Comparison of ENCODE assay signal across 8 mouse cellular contexts in genomic region chr5:30104841-30105667, GRCm38 (mm10). TPM values are rescaled to one million over a fixed set of nuclear protein-coding genes. Genes with fewer than 3 reads are reported as not detected.
DNase-seq lines count a peak whose midpoint lies in the region; ATAC-seq and TF ChIP-seq lines count a peak whose summit lies in the region.

Gene Garem2 (plus strand): TSS chr5:30105161.

- H3K36me3 ChIP-seq in forebrain, embryonic 14.5 days (ENCODE audit: control insufficient read depth, insufficient read depth, low read length), result peaks cover 10% of the 10 kb centered on the region; the same call in 1 of the 2 replicates
- no peaks in the 10 kb centered on the region for H3K36me3 ChIP-seq in midbrain, embryonic 15.5 days (replicated peaks)

- DNase-seq in layer of hippocampus, adult 2 months (ENCODE audit: low spot score in 2 of 2), result no peak
- DNase-seq in layer of hippocampus, adult 9-10 months (ENCODE audit: low spot score), result no peak
- peak; percentile 80 for DNase-seq in brain, embryonic 14.5 days (ENCODE audit: low read depth)
- DNase-seq in forebrain, embryonic 14.5 days (ENCODE audit: low spot score), result peak; percentile 75
- no peak for DNase-seq in left cerebral cortex, postnatal 25 days (ENCODE audit: low spot score in 2 of 2)
- DNase-seq in right cerebral cortex, adult 2 months (ENCODE audit: low spot score in 2 of 2), result no peak

- no peaks in the 10 kb centered on the region for H3K9me3 ChIP-seq in forebrain, embryonic 14.5 days (replicated peaks; ENCODE audit: control insufficient read depth, low read length)
- H3K9me3 ChIP-seq in midbrain, embryonic 15.5 days, result no peaks in the 10 kb centered on the region

- peak within 1 kb of the TSS; percentile 59 for H3K4me3 ChIP-seq in layer of hippocampus, adult 2 months
- H3K4me3 ChIP-seq in forebrain, embryonic 14.5 days (ENCODE audit: low read depth, low read length), result peak within 1 kb of the TSS; percentile 70
- peak within 1 kb of the TSS; percentile 64 for H3K4me3 ChIP-seq in midbrain, embryonic 15.5 days

- peak within 1 kb of the TSS; percentile 84 for H3K9ac ChIP-seq in forebrain, embryonic 14.5 days (ENCODE audit: low read length)
- H3K9ac ChIP-seq in midbrain, embryonic 15.5 days, result peak within 1 kb of the TSS; percentile 58

- H3K27ac ChIP-seq in layer of hippocampus, adult 2 months, result peak within 1 kb of the TSS; percentile 85
- H3K27ac ChIP-seq in forebrain, embryonic 14.5 days (ENCODE audit: low read depth, low read length), result peak within 1 kb of the TSS; percentile 84
- H3K27ac ChIP-seq in midbrain, embryonic 15.5 days, result peak within 1 kb of the TSS; percentile 73

- peak; percentile 76 for TF ChIP-seq POLR2A in brain, embryonic 14.5 days (IDR thresholded peaks at IDR 0.05; ENCODE audit: borderline replicate concordance, extremely low read depth, insufficient read depth, insufficient read length, poor library complexity, severe bottlenecking)

- peaks cover 25% of the 10 kb centered on the region for H3K4me1 ChIP-seq in forebrain, embryonic 14.5 days (ENCODE audit: control insufficient read depth, insufficient read depth, low read length)
- H3K4me1 ChIP-seq in midbrain, embryonic 15.5 days, result peaks cover 50% of the 10 kb centered on the region

- no peaks in the 10 kb centered on the region for H3K27me3 ChIP-seq in forebrain, embryonic 14.5 days (replicated peaks; ENCODE audit: control insufficient read depth, insufficient read depth, low read length)
- H3K27me3 ChIP-seq in midbrain, embryonic 15.5 days (replicated peaks), result no peaks in the 10 kb centered on the region

- 1% methylated on average over 55 of the region's 65 CpGs for WGBS in forebrain, embryonic 14.5 days
- WGBS in midbrain, embryonic 15.5 days, result under 1% methylated on average over 65 of the region's 65 CpGs

- H3K4me2 ChIP-seq in forebrain, embryonic 14.5 days (ENCODE audit: low read length), result peak within 1 kb of the TSS; percentile 96
- H3K4me2 ChIP-seq in midbrain, embryonic 15.5 days, result peak within 1 kb of the TSS; percentile 99

- no peak for TF ChIP-seq CTCF in layer of hippocampus, adult 2 months (conservative IDR thresholded peaks at IDR 0.05)
- TF ChIP-seq CTCF in brain, embryonic 14.5 days (IDR thresholded peaks at IDR 0.05; ENCODE audit: borderline replicate concordance, extremely low read depth, insufficient read depth, insufficient read length), result no peak

- ATAC-seq in forebrain, embryonic 14.5 days, result peak; percentile 56
- ATAC-seq in midbrain, embryonic 15.5 days (replicated peaks), result peak; percentile 47
- ATAC-seq in megakaryocyte progenitor cell, adult 5-6 weeks (replicated peaks; ENCODE audit: poor library complexity), result no peak

- intact Hi-C loops in left cerebral cortex, postnatal 25 days (cut with DNase I), result loop anchor here (10.0 kb wide), 1 partner anchor 280 kb away; no protein-coding TSS in a partner anchor

RNA-seq across cellular contexts. Expression of gene Garem2, which starts in this region (rescaled TPM):
- total RNA-seq in layer of hippocampus, adult 2 months (2021), result 10 to 100 TPM; 12.7 to 12.9 TPM
- 33.4 and 36.6 TPM in 2 replicates for polyA plus RNA-seq in brain, embryonic 14.5 days (2012; rRNA removed)
- polyA plus RNA-seq in forebrain, embryonic 14.5 days (2014; fragmentation: Nextera tagmentation; extraction: Ambion mirVana), result 11.3 and 12.7 TPM in 2 replicates
- total RNA-seq in left cerebral cortex, postnatal 25 days (2021), result 10 to 100 TPM; 10.1 to 13.1 TPM
- polyA plus RNA-seq in midbrain, embryonic 15.5 days (2015; fragmentation: Nextera tagmentation; extraction: Ambion mirVana), result 10.4 and 13.6 TPM in 2 replicates
- total RNA-seq in megakaryocyte progenitor cell, adult 5-6 weeks (2015), result 0.07 TPM in 1 of 2 replicates, not detected in the other
- total RNA-seq in megakaryocyte progenitor cell, adult 5-6 weeks (2017), result not detected in 2 replicates

Comparison
In these comparisons a context has a peak if more than half of its experiments do, and no peak if none do; other contexts are left out.
1. RNA of gene Garem2 (total RNA-seq): 10.1 to 13.1 TPM in left cerebral cortex, postnatal 25 days and 12.7 to 12.9 TPM in layer of hippocampus, adult 2 months; 0.07 TPM in megakaryocyte progenitor cell, adult 5-6 weeks; every median in the first group is over 10 times any median in the second.
2. DNase-seq: peak in brain, embryonic 14.5 days (single experiment) and forebrain, embryonic 14.5 days (single experiment); none in layer of hippocampus, adult 2 months (0 of 2), layer of hippocampus, adult 9-10 months (single experiment), left cerebral cortex, postnatal 25 days (0 of 2) and right cerebral cortex, adult 2 months (0 of 2).
3. Peak in every context shown above with its lines, with median percentiles within 50 percentile points of each other: H3K27ac ChIP-seq and H3K4me3 ChIP-seq.